Mouse (Mus musculus) spleen, postnatal 0 days (tissue): ENCODE data around the gene Cdhr4. TPM values are rescaled to one million over a fixed set of nuclear protein-coding genes. Genes with fewer than 3 reads are reported as not detected.

Experiments used
- polyA plus RNA-seq: library from polyadenylated mRNA; unstranded; fragments of >200 nt; fragmentation: Nextera tagmentation; extraction: Ambion mirVana; gene quantifications from 2 replicates; pipeline ENCODE4 v1.2.1, GENCODE M21; 2015

The Cdhr4 gene
- polyA plus RNA-seq = 2.2 and 3.8 TPM in 2 replicates

GRCm38 (mm10) chr9:107992197-107992596 lies at the start of gene Cdhr4:
Gene Cdhr4, plus strand, starts transcription at chr9:107992497.

GRCm38 (mm10) chr9:107949922-107950235 lies 42.4 kb upstream of the Cdhr4 start, which contains the start of gene Traip:
Gene Traip, plus strand, starts transcription at chr9:107950136.

GRCm38 (mm10) chr9:107975399-107976386 lies 16.6 kb upstream of the Cdhr4 start, which contains the start of gene Uba7:
Gene Uba7, plus strand, starts transcription at chr9:107975505.

GRCm38 (mm10) chr9:107982681-107983346 lies 9.5 kb upstream of the Cdhr4 start, which contains the start of gene Gm20661:
Gene Gm20661, plus strand, starts transcription at chr9:107983058.

GRCm38 (mm10) chr9:107985131-107986119 lies 6.9 kb upstream of the Cdhr4 start, which contains the start of gene Inka1:
Gene Inka1, minus strand, starts transcription at chr9:107985879.

GRCm38 (mm10) chr9:107996049-107996448 lies 3.8 kb downstream of the Cdhr4 start, which contains the start of gene Gm20662:
Gene Gm20662, plus strand, starts transcription at chr9:107996349.

GRCm38 (mm10) chr9:108001922-108002770 lies 9.8 kb downstream of the Cdhr4 start, which contains the start of gene Ip6k1:
Gene Ip6k1, plus strand, starts transcription at chr9:108002501.

GRCm38 (mm10) chr9:108049016-108049455 lies 56.7 kb downstream of the Cdhr4 start, which contains the start of gene Gmppb:
Gene Gmppb, plus strand, starts transcription at chr9:108049242.

Other genes with a start within 250 kb of the Cdhr4 start
- 86.8 and 98.0 TPM in 2 replicates for gene Rbm5, start 221.5 kb upstream of the Cdhr4 start, polyA plus RNA-seq
- 37.4 and 39.2 TPM in 2 replicates for gene Rbm6, start 119.3 kb upstream of the Cdhr4 start, polyA plus RNA-seq
- 5.0 and 5.7 TPM in 2 replicates for gene Mon1a, start 104.3 kb upstream of the Cdhr4 start, polyA plus RNA-seq
- gene Mst1r, start 85.6 kb upstream of the Cdhr4 start, polyA plus RNA-seq = 2.1 and 2.4 TPM in 2 replicates
- not detected in 2 replicates for gene Actl11, start 64.0 kb upstream of the Cdhr4 start, polyA plus RNA-seq
- gene Camkv, start 56.8 kb upstream of the Cdhr4 start, polyA plus RNA-seq = 0.10 and 0.20 TPM in 2 replicates
- gene Traip, start 42.4 kb upstream of the Cdhr4 start, polyA plus RNA-seq = 18.6 and 19.2 TPM in 2 replicates
- 74.5 and 86.4 TPM in 2 replicates for gene Uba7, start 17.0 kb upstream of the Cdhr4 start, polyA plus RNA-seq
- 0.77 and 1.3 TPM in 2 replicates for gene Gm20661, start 9.4 kb upstream of the Cdhr4 start, polyA plus RNA-seq
- gene Inka1, start 6.6 kb upstream of the Cdhr4 start, polyA plus RNA-seq = 75.4 and 77.7 TPM in 2 replicates
- 0.17 TPM in 1 of 2 replicates, not detected in the other for gene Gm20662, start 3.9 kb downstream of the Cdhr4 start, polyA plus RNA-seq
- gene Ip6k1, start 10.0 kb downstream of the Cdhr4 start, polyA plus RNA-seq = 43.7 and 46.3 TPM in 2 replicates
- gene Gmppb, start 56.7 kb downstream of the Cdhr4 start, polyA plus RNA-seq = 14.6 and 15.7 TPM in 2 replicates
- 1.9 and 2.3 TPM in 2 replicates for gene Amigo3, start 60.7 kb downstream of the Cdhr4 start, polyA plus RNA-seq
- gene Mst1, start 87.9 kb downstream of the Cdhr4 start, polyA plus RNA-seq = 3.4 and 4.5 TPM in 2 replicates
- 90.1 and 92.6 TPM in 2 replicates for gene Rnf123, start 90.8 kb downstream of the Cdhr4 start, polyA plus RNA-seq
- gene Apeh, start 102.1 kb downstream of the Cdhr4 start, polyA plus RNA-seq = 130 and 136 TPM in 2 replicates
- 2.9 TPM in 2 replicates for gene Bsn, start 197.9 kb downstream of the Cdhr4 start, polyA plus RNA-seq